Mouse (Mus musculus) hindbrain, postnatal 0 days (tissue): Measurements from ENCODE around the gene Sf3a3. TPM values are rescaled to one million over a fixed set of nuclear protein-coding genes. Genes with fewer than 3 reads are reported as not detected.

ENCODE experiments used
- ATAC-seq: fragments of 200-750 bp; cut with Nextera tagmentation; 2 replicates; pipeline ENCODE4 v1.8.0; 2017; ENCODE audit warnings: mild to moderate bottlenecking, moderate TSS enrichment, moderate library complexity
- DNase-seq: peaks from one replicate; pipeline ENCODE4 v3.0.0-alpha.2; 2015; ENCODE audit warnings: low spot score
- H3K27ac ChIP-seq: fragments of 300-500 bp; sonication (generic); 2 replicates; pipeline ENCODE4 v1.5.1; 2014; ENCODE audit warnings: mild to moderate bottlenecking
- H3K27me3 ChIP-seq: fragments of 300-500 bp; sonication (generic); 2 replicates; pipeline ENCODE4 v1.6.1; 2014; ENCODE audit warnings: low read length, mixed read lengths; ENCODE audit not compliant: insufficient read depth
- H3K36me3 ChIP-seq: fragments of 300-500 bp; sonication (generic); 2 replicates; pipeline ENCODE4 v1.6.1; 2014; ENCODE audit warnings: low read length, mixed read lengths; ENCODE audit not compliant: insufficient read depth
- H3K4me1 ChIP-seq: fragments of 300-500 bp; sonication (generic); 2 replicates; pipeline ENCODE4 v1.6.1; 2014; ENCODE audit warnings: antibody characterized with exemption, low read length, mixed read lengths; ENCODE audit not compliant: insufficient read depth
- H3K4me2 ChIP-seq: fragments of 300-500 bp; sonication (generic); 2 replicates; pipeline ENCODE4 v1.6.1; 2014; ENCODE audit warnings: low read depth, mild to moderate bottlenecking, low read length, moderate library complexity, mixed read lengths
- H3K4me3 ChIP-seq: fragments of 300-500 bp; sonication (generic); 2 replicates; pipeline ENCODE4 v1.5.1; 2014; ENCODE audit warnings: low read length
- H3K9ac ChIP-seq: fragments of 300-500 bp; sonication (generic); replicated peaks from 2 replicates; pipeline ENCODE4 v1.6.1; 2014; ENCODE audit warnings: mild to moderate bottlenecking, low read length, moderate library complexity, mixed read lengths
- H3K9me3 ChIP-seq: fragments of 300-500 bp; sonication (generic); 2 replicates; pipeline ENCODE4 v1.6.1; 2016; ENCODE audit warnings: low read length, mixed read lengths
- CTCF ChIP-seq: IDR thresholded peaks from 2 replicates; pipeline ENCODE4 v1.5.1; 2016; ENCODE audit warnings: antibody characterized with exemption, control low read depth, low read depth
- WGBS: fragments of 180-500 bp; shearing (Covaris S2); extraction: QIAGEN DNeasy Blood & Tissue Kit; methylation state at CpG from one replicate; pipeline ENCODE4 v1.1.7; 2014; 5-methylcytosine and 5-hydroxymethylcytosine counted together
- polyA plus RNA-seq: library from polyadenylated mRNA; unstranded; fragments of >200 nt; fragmentation: Nextera tagmentation; extraction: Ambion mirVana; gene quantifications from 2 replicates; pipeline ENCODE4 v1.2.1, GENCODE M21; 2015
- total RNA-seq: library from RNA; depleted of rRNA; stranded (reverse); fragments of >200 nt; gene quantifications from 2 replicates; pipeline ENCODE4 v1.2.3, GENCODE M21; 2014

Sf3a3 gene
- total and polyA plus RNA-seq, 2 experiments from 2014 or later: 18.7 to 79.7 TPM

DNA sequence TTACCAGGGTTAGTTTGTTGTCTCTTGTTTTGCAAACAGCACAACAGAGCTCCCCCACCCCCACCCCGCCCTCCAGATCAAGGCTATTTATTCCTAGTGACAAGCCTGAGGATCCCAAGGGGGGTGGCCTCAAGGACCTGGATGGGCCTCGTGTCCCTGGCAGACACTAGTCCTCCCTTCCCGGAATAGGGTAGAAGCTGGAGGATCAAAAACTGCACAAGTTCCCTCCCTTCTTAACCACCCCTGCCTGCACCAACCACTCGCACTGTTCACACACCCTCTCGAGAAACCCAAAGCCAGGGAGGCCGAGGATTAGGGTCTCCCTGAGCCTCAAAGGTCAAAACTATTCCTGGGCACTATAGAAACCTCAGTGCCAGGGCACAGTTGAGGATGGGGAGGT is 14.8 kb upstream of the Sf3a3 start:
- no peaks in the 10 kb centered on the region for H3K36me3 ChIP-seq
- H3K4me1 ChIP-seq: 0 out of 2 replicates have a peak, but pooled peaks cover 3% of the 10 kb centered on the region
- no peak overlapping the region for H3K27ac ChIP-seq
- 17% methylated on average over 6 of the region's 6 CpGs for WGBS
- H3K4me2 ChIP-seq: peak overlapping the region; percentile 97
- H3K27me3 ChIP-seq: no peaks in the 10 kb centered on the region
- DNase-seq (no peak), ATAC-seq (no peak)
- no peaks in the 10 kb centered on the region for H3K9me3 ChIP-seq
- H3K9ac ChIP-seq: no peak overlapping the region
- no peak for TF ChIP-seq CTCF
- peak overlapping the region; percentile 65; the same call in 1 of the 2 replicates for H3K4me3 ChIP-seq

DNA sequence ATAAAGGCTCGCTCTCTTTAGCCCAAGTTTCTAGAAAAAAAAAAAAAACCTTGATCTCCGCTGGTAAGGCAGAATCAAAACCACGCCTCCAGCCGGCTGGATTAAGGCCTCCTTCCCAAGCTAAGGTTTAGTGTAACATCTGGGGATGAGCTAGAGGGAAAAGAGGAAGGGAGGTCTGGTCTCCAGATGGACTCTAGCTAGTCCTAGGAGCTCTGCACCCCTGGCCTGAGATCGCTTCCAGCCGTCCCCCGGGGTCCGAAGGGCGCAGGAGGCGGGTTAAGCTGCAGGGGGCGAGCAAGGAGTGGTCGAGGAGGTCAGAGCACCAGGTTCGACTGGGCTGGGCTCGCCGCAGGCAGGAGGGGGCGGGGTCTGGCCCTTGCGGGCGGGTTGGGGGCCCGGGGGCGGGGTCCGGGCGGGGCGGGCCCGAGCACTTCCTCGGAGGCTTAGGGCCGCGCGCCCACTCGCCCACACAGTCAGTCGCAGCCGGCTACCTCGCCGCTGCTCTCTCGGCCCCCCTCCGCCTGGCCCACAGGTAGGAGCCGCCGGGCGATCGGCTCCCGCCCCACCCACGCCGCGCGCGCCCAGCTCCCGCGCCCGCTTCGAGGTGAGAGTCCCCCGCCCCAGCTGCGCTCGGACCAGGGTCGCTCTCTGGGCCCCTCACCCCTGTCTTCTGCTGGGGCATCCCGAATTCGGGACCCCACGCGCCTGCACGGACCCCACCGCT is 14.2 kb upstream of the Sf3a3 start, which contains the start of gene Fhl3:
Gene Fhl3 (plus strand): TSS at position 454 of the 724 bp plus-strand sequence.
- 1% methylated on average over 38 of the region's 59 CpGs for WGBS
- H3K4me1 ChIP-seq: 0 out of 2 replicates have a peak, but pooled peaks cover 3% of the 10 kb centered on the region
- H3K9ac ChIP-seq: peak within 1 kb of the TSS; percentile 54
- DNase-seq (no peak), ATAC-seq (no peak)
- H3K4me2 ChIP-seq: peak within 1 kb of the TSS; percentile 97
- H3K36me3 ChIP-seq: no peaks in the 10 kb centered on the region
- H3K9me3 ChIP-seq: no peaks in the 10 kb centered on the region
- peak within 1 kb of the TSS; percentile 54; the same call in 1 of the 2 replicates for H3K27ac ChIP-seq
- no peak for TF ChIP-seq CTCF
- H3K4me3 ChIP-seq: peak within 1 kb of the TSS; percentile 65
- no peaks in the 10 kb centered on the region for H3K27me3 ChIP-seq

DNA sequence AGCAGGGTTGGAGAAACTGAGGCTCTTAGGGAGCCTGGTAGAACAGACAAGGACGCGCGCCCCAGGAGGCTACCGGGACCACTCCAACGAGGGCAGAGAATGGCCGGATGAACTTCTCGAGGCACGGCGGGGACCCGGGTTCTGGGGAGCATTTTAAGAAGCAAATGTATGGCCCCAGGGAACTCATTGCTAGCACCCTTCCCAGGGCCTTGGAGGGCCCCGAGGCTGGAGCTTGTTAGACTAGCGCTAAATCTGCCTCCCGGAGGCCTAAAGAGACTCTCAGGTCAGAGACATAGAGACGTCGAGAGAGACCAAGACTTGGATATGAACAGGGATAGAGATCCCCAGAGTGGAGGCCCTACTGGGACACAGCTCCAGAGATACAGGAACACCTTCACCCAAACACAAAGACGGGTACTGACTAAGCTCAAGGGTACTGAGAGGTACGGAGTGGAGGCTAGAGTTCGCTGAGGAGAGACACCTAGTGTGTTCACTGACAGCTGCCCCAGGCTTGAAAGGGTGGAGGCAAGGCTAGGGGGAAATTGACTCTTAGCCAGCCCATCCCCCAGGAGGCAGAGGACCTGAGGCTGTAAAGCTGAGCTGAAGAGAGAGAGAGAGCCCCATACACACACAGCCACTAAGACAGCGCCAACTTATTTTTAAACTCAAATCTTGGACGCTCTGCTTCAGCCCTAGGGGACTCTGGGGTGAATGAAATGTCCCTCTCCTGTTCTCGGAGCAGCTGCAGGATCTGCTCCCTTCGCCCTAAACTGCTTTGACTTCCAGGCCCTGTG is 13.3 kb upstream of the Sf3a3 start:
- 4% methylated on average over 22 of the region's 22 CpGs for WGBS
- Histone ChIP-seq H3K4me1 (0 out of 2 replicates have a peak, but pooled peaks cover 3% of the 10 kb centered on the region), H3K4me2 (peak overlapping the region; percentile 97), H3K36me3 (no peaks in the 10 kb centered on the region), H3K9me3 (no peaks in the 10 kb centered on the region), H3K4me3 (peak overlapping the region; percentile 65), H3K27ac (peak overlapping the region; percentile 54; the same call in 1 of the 2 replicates), H3K27me3 (no peaks in the 10 kb centered on the region), H3K9ac (peak overlapping the region; percentile 54)
- TF ChIP-seq CTCF: no peak
- ATAC-seq: peak; percentile 27; the same call in 1 of the 2 replicates
- peak; percentile 60 for DNase-seq

DNA sequence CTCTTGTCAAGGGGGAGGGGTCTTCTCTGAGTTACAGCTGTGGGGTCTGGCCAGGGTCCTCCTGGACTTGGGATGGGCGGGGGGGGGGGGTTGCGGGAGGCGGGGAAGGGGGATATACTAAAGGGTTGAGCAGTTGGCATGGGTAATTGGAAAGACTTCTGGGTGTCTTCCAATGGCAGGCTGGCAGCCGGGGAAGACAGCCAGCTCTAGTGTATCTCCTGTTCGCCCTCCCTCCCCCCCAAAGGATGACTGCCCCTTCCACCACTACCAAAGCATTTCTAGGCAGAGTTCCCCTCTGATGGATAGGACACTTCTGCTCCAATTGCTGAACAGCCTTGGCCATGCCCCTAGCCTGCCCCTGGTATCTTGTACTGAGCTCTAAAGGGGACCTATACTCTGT is 12.7 kb upstream of the Sf3a3 start:
- ATAC-seq (peak; percentile 30; the same call in 1 of the 2 replicates), DNase-seq (peak; percentile 69)
- TF ChIP-seq CTCF: no peak

DNA sequence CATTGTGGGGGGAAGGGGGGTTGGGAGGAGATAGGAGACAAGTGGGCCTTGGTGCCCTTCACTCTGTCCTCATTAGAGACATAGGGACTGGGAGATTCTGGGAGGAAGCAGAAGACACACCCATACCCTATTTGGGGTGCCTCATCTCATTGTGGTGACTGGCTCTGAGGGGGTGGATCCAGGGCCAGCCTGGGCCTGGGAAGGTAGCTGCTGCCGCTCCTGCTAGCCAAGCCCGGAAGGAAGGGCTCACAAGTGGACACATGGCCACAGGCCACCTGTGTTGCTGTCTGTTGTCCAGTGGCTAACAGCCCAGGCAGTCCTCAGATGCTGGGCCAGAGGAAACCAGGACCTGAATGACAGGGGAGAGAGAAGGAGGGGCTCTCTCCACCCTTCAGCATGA is 11.2 kb upstream of the Sf3a3 start:
- ATAC-seq: no peak
- no peak for TF ChIP-seq CTCF
- 35% methylated on average over 2 of the region's 2 CpGs for WGBS
- no peak for DNase-seq
- Histone ChIP-seq H3K4me3 (no peak overlapping the region), H3K4me1 (peaks cover 4% of the 10 kb centered on the region; the same call in 1 of the 2 replicates), H3K36me3 (no peaks in the 10 kb centered on the region), H3K27me3 (no peaks in the 10 kb centered on the region), H3K27ac (no peak overlapping the region), H3K4me2 (no peak overlapping the region; the same call in 1 of the 2 replicates), H3K9ac (no peak overlapping the region), H3K9me3 (no peaks in the 10 kb centered on the region)

More for the DNA sequence above, 12.7 kb upstream of the Sf3a3 start:
- WGBS: 37% methylated on average over 4 of the region's 5 CpGs
- Histone ChIP-seq H3K9me3 (no peaks in the 10 kb centered on the region), H3K4me3 (peak overlapping the region; percentile 65; the same call in 1 of the 2 replicates), H3K27me3 (no peaks in the 10 kb centered on the region), H3K27ac (no peak overlapping the region), H3K36me3 (no peaks in the 10 kb centered on the region), H3K4me2 (peak overlapping the region; percentile 97), H3K9ac (no peak overlapping the region), H3K4me1 (0 out of 2 replicates have a peak, but pooled peaks cover 3% of the 10 kb centered on the region)
